ENCODE assay signal across 9 mouse cellular contexts in genomic region chr5:111423616-111424015, GRCm38 (mm10). TPM values are rescaled to one million over a fixed set of nuclear protein-coding genes. Genes with fewer than 3 reads are reported as not detected.
DNase-seq lines count a peak whose midpoint lies in the region; ATAC-seq lines count a peak whose summit lies in the region.
"Had no signal": no experiment of that assay in that cellular context is flagged by ENCODE, and none has a peak within 500 bp of the region (broad histone marks: within the 10 kb centered on the region; RNA-seq: fewer than 3 reads in every experiment).

No protein-coding gene starts in this region.

- DNase-seq in lung, postnatal 25 days (ENCODE audit: low spot score), result no peak
- no peak for DNase-seq in ovary, postnatal 10 days (ENCODE audit: low spot score)
- no peak for DNase-seq in thymus, postnatal 25 days
- DNase-seq in natural killer cell, adult 2 months (ENCODE audit: low spot score in 2 of 2), result no peak
- DNase-seq: gastrocnemius, postnatal 25 days; kidney, postnatal 14 days had no signal

- peaks cover 29% of the 10 kb centered on the region for H3K4me1 ChIP-seq in lung, embryonic 16.5 days (replicated peaks; ENCODE audit: control insufficient read depth, insufficient read depth, low read length)
- peaks cover 53% of the 10 kb centered on the region for H3K4me1 ChIP-seq in forebrain, embryonic 16.5 days (replicated peaks; ENCODE audit: control insufficient read depth, insufficient read depth, low read length)
- peaks cover 88% of the 10 kb centered on the region for H3K4me1 ChIP-seq in limb, embryonic 15.5 days

- ATAC-seq in lung, embryonic 16.5 days (ENCODE audit: low read depth), result no peak
- ATAC-seq in forebrain, embryonic 16.5 days, result no peak
- no peak for ATAC-seq in limb, embryonic 15.5 days (ENCODE audit: insufficient number of reproducible peaks, low FRiP score, low TSS enrichment, low read depth)

- 69% methylated on average over 4 of the region's 4 CpGs for WGBS in lung, embryonic 16.5 days
- WGBS in forebrain, embryonic 16.5 days, result 6% methylated on average over 4 of the region's 4 CpGs
- WGBS in limb, embryonic 15.5 days, result 55% methylated on average over 4 of the region's 4 CpGs

- H3K36me3 ChIP-seq in lung, embryonic 16.5 days (ENCODE audit: control insufficient read depth, insufficient read depth, low read length), result no peaks in the 10 kb centered on the region; the same call in 1 of the 2 replicates
- H3K36me3 ChIP-seq in forebrain, embryonic 16.5 days (ENCODE audit: control insufficient read depth, insufficient read depth), result peaks cover 9% of the 10 kb centered on the region
- peaks cover 10% of the 10 kb centered on the region; the same call in 1 of the 2 replicates for H3K36me3 ChIP-seq in limb, embryonic 15.5 days

- H3K9me3 ChIP-seq in lung, embryonic 16.5 days (ENCODE audit: control insufficient read depth, low read length), result no peaks in the 10 kb centered on the region
- H3K9me3 ChIP-seq in forebrain, embryonic 16.5 days (ENCODE audit: control insufficient read depth, low read length), result no peaks in the 10 kb centered on the region
- H3K9me3 ChIP-seq in limb, embryonic 15.5 days, result no peaks in the 10 kb centered on the region

- no peak overlapping the region for H3K9ac ChIP-seq in lung, embryonic 16.5 days (ENCODE audit: low read length)
- H3K9ac ChIP-seq in forebrain, embryonic 16.5 days (replicated peaks; ENCODE audit: low read depth, low read length), result peak overlapping the region; percentile 89
- H3K9ac ChIP-seq in limb, embryonic 15.5 days, result no peak overlapping the region

- peak overlapping the region; percentile 22; the same call in 1 of the 2 replicates for H3K4me2 ChIP-seq in lung, embryonic 16.5 days (ENCODE audit: low read depth, low read length)
- H3K4me2 ChIP-seq in forebrain, embryonic 16.5 days (ENCODE audit: low read length), result peak overlapping the region; percentile 68
- peak overlapping the region; percentile 33; the same call in 1 of the 2 replicates for H3K4me2 ChIP-seq in limb, embryonic 15.5 days

- no peak overlapping the region for H3K4me3 ChIP-seq in lung, embryonic 16.5 days (ENCODE audit: low read length)
- peak overlapping the region; percentile 71 for H3K4me3 ChIP-seq in forebrain, embryonic 16.5 days (replicated peaks; ENCODE audit: low read length)
- peak overlapping the region; percentile 19 for H3K4me3 ChIP-seq in limb, embryonic 15.5 days

- no peak overlapping the region for H3K27ac ChIP-seq in lung, embryonic 16.5 days (ENCODE audit: low read length)
- H3K27ac ChIP-seq in forebrain, embryonic 16.5 days (ENCODE audit: low read length), result peak overlapping the region; percentile 73
- H3K27ac ChIP-seq in limb, embryonic 15.5 days, result no peak overlapping the region

- H3K27me3 ChIP-seq in lung, embryonic 16.5 days (ENCODE audit: control insufficient read depth, insufficient read depth, low read depth, low read length), result peaks cover 20% of the 10 kb centered on the region
- no peaks in the 10 kb centered on the region for H3K27me3 ChIP-seq in forebrain, embryonic 16.5 days (replicated peaks; ENCODE audit: control insufficient read depth, insufficient read depth, low read length)
- peaks cover 27% of the 10 kb centered on the region for H3K27me3 ChIP-seq in limb, embryonic 15.5 days

RNA-seq across cellular contexts. Expression of gene Mn1, which starts 6.5 kb away (rescaled TPM):
- 6.8 and 7.8 TPM in 2 replicates for polyA plus RNA-seq in lung, embryonic 16.5 days (2015; fragmentation: Nextera tagmentation; extraction: Ambion mirVana)
- 99.6 and 106 TPM in 2 replicates for polyA plus RNA-seq in forebrain, embryonic 16.5 days (2015; fragmentation: Nextera tagmentation; extraction: Ambion mirVana)
- polyA plus RNA-seq in limb, embryonic 15.5 days (2015; fragmentation: Nextera tagmentation; extraction: Ambion mirVana), result 14.7 and 16.9 TPM in 2 replicates
